Mouse (Mus musculus) hematopoietic stem cell, adult 5-6 weeks (primary cell): Measurements from ENCODE around the gene Jakmip3. TPM values are rescaled to one million over a fixed set of nuclear protein-coding genes. Genes with fewer than 3 reads are reported as not detected.

Experiments
- ATAC-seq, 2 experiments: fragments of 125-278 bp in 1 of 2; replicated peaks in 1 of 2; 2 replicates each; pipeline ENCODE4 v1.8.0; 2016 to 2017; ENCODE audit warnings: inconsistent platforms in 2 of 2, mild to moderate bottlenecking in 2 of 2, moderate number of reproducible peaks in 2 of 2, low read depth in 1 of 2, moderate TSS enrichment in 1 of 2; ENCODE audit not compliant: low FRiP score in 2 of 2, poor library complexity in 2 of 2, severe bottlenecking in 2 of 2, insufficient read depth in 1 of 2, low TSS enrichment in 1 of 2
- total RNA-seq: library from RNA; stranded (forward); fragments of 172-1452, 232-1000 nt; gene quantifications from 2 replicates; pipeline ENCODE4 v1.2.3, GENCODE M21; 2017

Gene Jakmip3
- total RNA-seq, 1 experiment from 2014 or later = not detected

GRCm38 (mm10) chr7:139011586-139011985 is 71.1 kb downstream of the Jakmip3 start:
- no peak for ATAC-seq

GRCm38 (mm10) chr7:139012767-139013369 is 72.3 kb downstream of the Jakmip3 start:
- no peak for ATAC-seq

GRCm38 (mm10) chr7:139015143-139015542 is 74.6 kb downstream of the Jakmip3 start:
- no peak for ATAC-seq

- ATAC-seq = no peak
Observed at GRCm38 (mm10) chr7:139016288-139016687, 75.8 kb downstream of the Jakmip3 start.

GRCm38 (mm10) chr7:139017249-139017903 is 76.8 kb downstream of the Jakmip3 start:
- peak; percentile 63 to 65 for ATAC-seq

- peak; percentile 42 to 48; a peak in 2 of 4 replicates for ATAC-seq
Observed at GRCm38 (mm10) chr7:139020884-139021283, 80.4 kb downstream of the Jakmip3 start.

GRCm38 (mm10) chr7:139021326-139021725 is 80.8 kb downstream of the Jakmip3 start:
- no peak for ATAC-seq

GRCm38 (mm10) chr7:139027136-139027535 is 86.6 kb downstream of the Jakmip3 start:
- ATAC-seq = no peak

GRCm38 (mm10) chr7:139031215-139031614 is 90.7 kb downstream of the Jakmip3 start:
- no peak for ATAC-seq

GRCm38 (mm10) chr7:139063406-139063805 is 122.9 kb downstream of the Jakmip3 start:
- 0 out of 4 replicates have a peak, but pooled peaks of 1 of the 2 experiments have one; percentile 49 for ATAC-seq

GRCm38 (mm10) chr7:139068182-139068623 is 127.7 kb downstream of the Jakmip3 start:
- peak; percentile 73 to 84 for ATAC-seq

- no peak for ATAC-seq
Observed at GRCm38 (mm10) chr7:139074189-139074588, 133.7 kb downstream of the Jakmip3 start.

GRCm38 (mm10) chr7:139075054-139075794 is 134.7 kb downstream of the Jakmip3 start:
- ATAC-seq = no peak

GRCm38 (mm10) chr7:139077283-139077682 is 136.8 kb downstream of the Jakmip3 start:
- no peak for ATAC-seq

GRCm38 (mm10) chr7:139078181-139078580 is 137.7 kb downstream of the Jakmip3 start:
- ATAC-seq = no peak

GRCm38 (mm10) chr7:139079141-139079540 is 138.6 kb downstream of the Jakmip3 start:
- no peak for ATAC-seq

- ATAC-seq = no peak
Observed at GRCm38 (mm10) chr7:139080714-139081113, 140.2 kb downstream of the Jakmip3 start.

GRCm38 (mm10) chr7:139081158-139081557 is 140.6 kb downstream of the Jakmip3 start:
- no peak for ATAC-seq
